Mouse (Mus musculus) adrenal gland, adult 2 months (tissue): ENCODE measurements at regions not wholly inside any gene's neighbourhood (a gene's known extent, or its start where the extent isn't known, plus 50 kb on each side); places are given as distances from the start of the nearest gene placed in this dataset.
A peak's percentile ranks its signal among the peaks of the same experiment; 100 is the strongest.

Experiments
- DNase-seq: peaks from one replicate; pipeline ENCODE4 v3.0.0; 2021

GRCm38 (mm10) chr3:100401080-100401479 lies 88.0 kb downstream of the Tent5c start:
- no peak for DNase-seq

GRCm38 (mm10) chr3:100397491-100397890 lies 91.6 kb downstream of the Tent5c start:
- DNase-seq, result no peak

- no peak for DNase-seq
Observed at GRCm38 (mm10) chr3:100394911-100395604, 94.1 kb downstream of the Tent5c start.

- DNase-seq, result no peak
Observed at GRCm38 (mm10) chr3:100393956-100394355, 95.2 kb downstream of the Tent5c start.

- DNase-seq, result no peak
Observed at GRCm38 (mm10) chr3:100382181-100382580, 106.9 kb downstream of the Tent5c start.

GRCm38 (mm10) chr3:100381363-100381762 lies 107.8 kb downstream of the Tent5c start:
- no peak for DNase-seq

GRCm38 (mm10) chr3:100376162-100376561 lies 113.0 kb downstream of the Tent5c start:
- DNase-seq, result no peak

GRCm38 (mm10) chr3:100366884-100367840 lies 122.0 kb downstream of the Tent5c start:
- DNase-seq, result no peak

GRCm38 (mm10) chr3:100366447-100366846 lies 122.7 kb downstream of the Tent5c start:
- no peak for DNase-seq

- no peak for DNase-seq
Observed at GRCm38 (mm10) chr3:100365354-100365945, 123.7 kb downstream of the Tent5c start.

- DNase-seq, result no peak
Observed at GRCm38 (mm10) chr3:100364706-100365105, 124.4 kb downstream of the Tent5c start.

- DNase-seq, result no peak
Observed at GRCm38 (mm10) chr3:100362983-100363382, 126.1 kb downstream of the Tent5c start.

GRCm38 (mm10) chr3:100360019-100360418 lies 129.1 kb downstream of the Tent5c start:
- no peak for DNase-seq

- peak; percentile 20 for DNase-seq
Observed at GRCm38 (mm10) chr3:100359036-100359435, 130.1 kb downstream of the Tent5c start.

- no peak for DNase-seq
Observed at GRCm38 (mm10) chr3:100333478-100333877, 155.6 kb downstream of the Tent5c start.

- DNase-seq, result no peak
Observed at GRCm38 (mm10) chr3:100318357-100318756, 156.2 kb upstream of the Wdr3 start.

- DNase-seq, result no peak
Observed at GRCm38 (mm10) chr3:100287818-100288217, 125.6 kb upstream of the Wdr3 start.

- DNase-seq, result no peak
Observed at GRCm38 (mm10) chr3:100266976-100267375, 104.8 kb upstream of the Wdr3 start.

- DNase-seq, result no peak
Observed at GRCm38 (mm10) chr3:100264991-100265390, 102.8 kb upstream of the Wdr3 start.
